Mouse (Mus musculus) midbrain, postnatal 0 days (tissue): ENCODE measurements around the gene Kansl1l. TPM values are rescaled to one million over a fixed set of nuclear protein-coding genes. Genes with fewer than 3 reads are reported as not detected.

Experiments
- ATAC-seq: fragments of 200-750 bp; cut with Nextera tagmentation; 2 replicates; pipeline ENCODE4 v1.8.0; 2017; ENCODE audit warnings: moderate number of reproducible peaks, mild to moderate bottlenecking, moderate TSS enrichment, moderate library complexity; ENCODE audit not compliant: low FRiP score
- DNase-seq: peaks from one replicate; pipeline ENCODE4 v3.0.0-alpha.2; 2015; ENCODE audit warnings: low spot score
- H3K27ac ChIP-seq: fragments of 300-500 bp; sonication (generic); 2 replicates; pipeline ENCODE4 v1.5.1; 2014; ENCODE audit warnings: low read depth, mild to moderate bottlenecking, low read length, mixed read lengths
- H3K27me3 ChIP-seq: fragments of 300-500 bp; sonication (generic); 2 replicates; pipeline ENCODE4 v1.6.1; 2014; ENCODE audit warnings: low read length, control low read depth, mixed read lengths; ENCODE audit not compliant: insufficient read depth
- H3K36me3 ChIP-seq: fragments of 300-500 bp; sonication (generic); 2 replicates; pipeline ENCODE4 v1.6.1; 2014; ENCODE audit warnings: low read length, control low read depth, mixed read lengths; ENCODE audit not compliant: insufficient read depth
- H3K4me1 ChIP-seq: fragments of 300-500 bp; sonication (generic); 2 replicates; pipeline ENCODE4 v1.6.1; 2014; ENCODE audit warnings: mild to moderate bottlenecking, control low read depth, antibody characterized with exemption, low read length, mixed read lengths; ENCODE audit not compliant: insufficient read depth
- H3K4me2 ChIP-seq: fragments of 300-500 bp; sonication (generic); 2 replicates; pipeline ENCODE4 v1.6.1; 2014; ENCODE audit warnings: low read depth, mild to moderate bottlenecking, low read length, mixed read lengths; ENCODE audit not compliant: poor library complexity, severe bottlenecking
- H3K4me3 ChIP-seq: fragments of 300-500 bp; sonication (generic); 2 replicates; pipeline ENCODE4 v1.5.1; 2014; ENCODE audit warnings: low read depth, mild to moderate bottlenecking, low read length, moderate library complexity
- H3K9ac ChIP-seq: fragments of 300-500 bp; sonication (generic); replicated peaks from 2 replicates; pipeline ENCODE4 v1.6.1; 2014; ENCODE audit warnings: mild to moderate bottlenecking, low read length, moderate library complexity, mixed read lengths; ENCODE audit not compliant: poor library complexity, severe bottlenecking
- H3K9me3 ChIP-seq: fragments of 300-500 bp; sonication (generic); 2 replicates; pipeline ENCODE4 v1.6.1; 2016; ENCODE audit warnings: low read length, control low read depth
- CTCF ChIP-seq: IDR thresholded peaks from 2 replicates; pipeline ENCODE4 v1.5.1; 2016; ENCODE audit warnings: antibody characterized with exemption, mild to moderate bottlenecking
- WGBS: fragments of 180-500 bp; shearing (Covaris S2); extraction: QIAGEN DNeasy Blood & Tissue Kit; methylation state at CpG from one replicate; pipeline ENCODE4 v1.1.7; 2014; 5-methylcytosine and 5-hydroxymethylcytosine counted together
- polyA plus RNA-seq: library from polyadenylated mRNA; unstranded; fragments of >200 nt; fragmentation: Nextera tagmentation; extraction: Ambion mirVana; gene quantifications from 2 replicates; pipeline ENCODE4 v1.2.1, GENCODE M21; 2015
- total RNA-seq: library from RNA; depleted of rRNA; stranded (reverse); fragments of >200 nt; gene quantifications from 2 replicates; pipeline ENCODE4 v1.2.3, GENCODE M21; 2014; rRNA removed

Gene Kansl1l
- total RNA-seq = 20.8 and 20.9 TPM in 2 replicates
- 7.2 and 9.7 TPM in 2 replicates for polyA plus RNA-seq

GRCm38 (mm10) chr1:66817453-66817839 is at the start of gene Kansl1l:
TSS of gene Kansl1l (minus strand) at chr1:66817562.
- DNase-seq = peak; percentile 94
- Histone ChIP-seq H3K36me3 (no peaks in the 10 kb centered on the region), H3K9me3 (no peaks in the 10 kb centered on the region), H3K4me3 (peak within 1 kb of the TSS; percentile 83), H3K9ac (peak within 1 kb of the TSS; percentile 96), H3K27me3 (no peaks in the 10 kb centered on the region), H3K4me2 (peak within 1 kb of the TSS; percentile 81), H3K4me1 (peaks cover 8% of the 10 kb centered on the region; the same call in 1 of the 2 replicates), H3K27ac (peak within 1 kb of the TSS; percentile 99)
- ATAC-seq = peak; percentile 91
- WGBS = 0% methylated on average over 39 of the region's 56 CpGs
- no peak for TF ChIP-seq CTCF

- H3K4me3 ChIP-seq = no peak overlapping the region
- no peaks in the 10 kb centered on the region for H3K4me1 ChIP-seq
- no peaks in the 10 kb centered on the region for H3K36me3 ChIP-seq
- no peaks in the 10 kb centered on the region for H3K9me3 ChIP-seq
- no peak for TF ChIP-seq CTCF
- H3K9ac ChIP-seq = no peak overlapping the region
- H3K27me3 ChIP-seq = no peaks in the 10 kb centered on the region
- H3K4me2 ChIP-seq = no peak overlapping the region
- DNase-seq (no peak), ATAC-seq (no peak)
- no peak overlapping the region for H3K27ac ChIP-seq
- WGBS = 80% methylated on average over 4 of the region's 4 CpGs
Measured at GRCm38 (mm10) chr1:66865633-66866032, 48.3 kb upstream of the Kansl1l start.

- H3K9me3 ChIP-seq = no peaks in the 10 kb centered on the region
- H3K36me3 ChIP-seq = no peaks in the 10 kb centered on the region
- peak overlapping the region; percentile 83 for H3K4me3 ChIP-seq
- H3K27ac ChIP-seq = no peak overlapping the region
- peak overlapping the region; percentile 90 for H3K4me2 ChIP-seq
- no peak for TF ChIP-seq CTCF
- DNase-seq (no peak), ATAC-seq (no peak)
- H3K27me3 ChIP-seq = no peaks in the 10 kb centered on the region
- 22% methylated on average over 9 of the region's 9 CpGs for WGBS
- no peaks in the 10 kb centered on the region for H3K4me1 ChIP-seq
- H3K9ac ChIP-seq = no peak overlapping the region
Measured at GRCm38 (mm10) chr1:66863741-66864495, 46.6 kb upstream of the Kansl1l start.

- WGBS = under 1% methylated on average over 71 of the region's 85 CpGs
Measured at GRCm38 (mm10) chr1:66862712-66863511, 45.5 kb upstream of the Kansl1l start, which contains the start of gene Acadl. TSS of gene Acadl (minus strand) at chr1:66863277.

GRCm38 (mm10) chr1:66861764-66862672 is 44.7 kb upstream of the Kansl1l start:
- Histone ChIP-seq H3K27me3 (no peaks in the 10 kb centered on the region), H3K36me3 (no peaks in the 10 kb centered on the region), H3K4me1 (no peaks in the 10 kb centered on the region), H3K9me3 (no peaks in the 10 kb centered on the region), H3K9ac (0 out of 2 replicates have a peak overlapping the region, but pooled peaks have one; percentile 74), H3K4me2 (peak overlapping the region; percentile 90), H3K4me3 (peak overlapping the region; percentile 83), H3K27ac (no peak overlapping the region)
- no peak for TF ChIP-seq CTCF
- DNase-seq (peak; percentile 59), ATAC-seq (no peak)
- 17% methylated on average over 14 of the region's 14 CpGs for WGBS

More at GRCm38 (mm10) chr1:66862712-66863511, 45.5 kb upstream of the Kansl1l start, which contains the start of gene Acadl:
- Histone ChIP-seq H3K9ac (peak within 1 kb of the TSS; percentile 74), H3K4me2 (peak within 1 kb of the TSS; percentile 90), H3K36me3 (no peaks in the 10 kb centered on the region), H3K27ac (peak within 1 kb of the TSS; percentile 71; the same call in 1 of the 2 replicates), H3K27me3 (no peaks in the 10 kb centered on the region), H3K9me3 (no peaks in the 10 kb centered on the region), H3K4me1 (no peaks in the 10 kb centered on the region), H3K4me3 (peak within 1 kb of the TSS; percentile 83)
- peak; percentile 77 for DNase-seq
- ATAC-seq = peak; percentile 90
- TF ChIP-seq CTCF = no peak
